Mouse (Mus musculus) megakaryocyte progenitor cell, adult 5-6 weeks (primary cell): Measurements from ENCODE around the gene Cyp51. TPM values are rescaled to one million over a fixed set of nuclear protein-coding genes. Genes with fewer than 3 reads are reported as not detected.
"Not testable (repeated sequence)": the region's sequence is repeated elsewhere in the genome, so short reads cannot be mapped to it uniquely, and the experiment has no call there.

Experiments
- ATAC-seq: replicated peaks from 2 replicates; pipeline ENCODE4 v1.8.0; 2016; ENCODE audit warnings: mild to moderate bottlenecking, moderate TSS enrichment, inconsistent platforms; ENCODE audit not compliant: poor library complexity
- total RNA-seq, 2 experiments: library from RNA; stranded (forward) in 1 of 2; stranded (reverse) in 1 of 2; fragments of 157-497, 149-512 nt in 1 of 2; fragments of 200-1000 nt in 1 of 2; gene quantifications; 2 replicates each; pipeline versions ENCODE4 v1.2.3 to v1.2.4; 2015 to 2017

The Cyp51 gene
- total RNA-seq (2015), result 9.2 and 9.7 TPM in 2 replicates
- 11.1 and 14.5 TPM in 2 replicates for total RNA-seq (2017)

GRCm38 (mm10) chr5:4104341-4105040 lies at the start of gene Cyp51:
Cyp51 (minus strand) TSS chr5:4104746.
- peak; percentile 93 for ATAC-seq

GRCm38 (mm10) chr5:4112570-4113098 lies 8.1 kb upstream of the Cyp51 start:
- no peak for ATAC-seq

- not testable (repeated sequence) for ATAC-seq
Measured at GRCm38 (mm10) chr5:4107056-4107455, 2.5 kb upstream of the Cyp51 start.

- ATAC-seq, result no peak
Measured at GRCm38 (mm10) chr5:4105651-4106186, 1.2 kb upstream of the Cyp51 start.

GRCm38 (mm10) chr5:4103626-4104340 lies 763 bp downstream of the Cyp51 start:
- ATAC-seq, result peak; percentile 22

- 0 out of 2 replicates have a peak, but pooled peaks have one; percentile 20 for ATAC-seq
Measured at GRCm38 (mm10) chr5:4101770-4102169, 2.8 kb downstream of the Cyp51 start.

- ATAC-seq, result no peak
Measured at GRCm38 (mm10) chr5:4101031-4101430, 3.5 kb downstream of the Cyp51 start.

GRCm38 (mm10) chr5:4094471-4094870 lies 10.1 kb downstream of the Cyp51 start:
- ATAC-seq, result no peak

- ATAC-seq, result no peak
Measured at GRCm38 (mm10) chr5:4088190-4088589, 16.4 kb downstream of the Cyp51 start.

- ATAC-seq, result no peak
Measured at GRCm38 (mm10) chr5:4086309-4086708, 18.2 kb downstream of the Cyp51 start.

GRCm38 (mm10) chr5:4084948-4085347 lies 19.6 kb downstream of the Cyp51 start:
- ATAC-seq, result no peak

GRCm38 (mm10) chr5:4081513-4081912 lies 23.0 kb downstream of the Cyp51 start:
- ATAC-seq, result 0 out of 2 replicates have a peak, but pooled peaks have one; percentile 29

- ATAC-seq, result no peak
Measured at GRCm38 (mm10) chr5:4080861-4081260, 23.7 kb downstream of the Cyp51 start.

GRCm38 (mm10) chr5:4079086-4079485 lies 25.5 kb downstream of the Cyp51 start:
- ATAC-seq, result no peak

- ATAC-seq, result no peak
Measured at GRCm38 (mm10) chr5:4067203-4067602, 37.3 kb downstream of the Cyp51 start.

- ATAC-seq, result 0 out of 2 replicates have a peak, but pooled peaks have one; percentile 29
Measured at GRCm38 (mm10) chr5:4066476-4067115, 38.0 kb downstream of the Cyp51 start.

- ATAC-seq, result no peak
Measured at GRCm38 (mm10) chr5:4060313-4060712, 44.2 kb downstream of the Cyp51 start.

- ATAC-seq, result no peak
Measured at GRCm38 (mm10) chr5:4040922-4041321, 63.6 kb downstream of the Cyp51 start.

GRCm38 (mm10) chr5:4040372-4040771 lies 64.2 kb downstream of the Cyp51 start:
- ATAC-seq, result peak; percentile 92

GRCm38 (mm10) chr5:4039351-4039750 lies 65.2 kb downstream of the Cyp51 start:
- no peak for ATAC-seq

- no peak for ATAC-seq
Measured at GRCm38 (mm10) chr5:4036686-4037085, 67.9 kb downstream of the Cyp51 start.
